Mouse (Mus musculus): Measurements from ENCODE around the gene Mnx1. TPM values are rescaled to one million over a fixed set of nuclear protein-coding genes. Genes with fewer than 3 reads are reported as not detected.
A peak's percentile ranks its signal among the peaks of the same experiment; 100 is the strongest.
"Not testable (repeated sequence)": the region's sequence is repeated elsewhere in the genome, so short reads cannot be mapped to it uniquely, and the experiment has no call there.

Mnx1 gene
- polyA plus RNA-seq, 1 experiment from 2014 or later = 0.09 TPM

- Histone ChIP-seq H3K9me3 (no peaks in the 10 kb centered on the region), H3K4me1 (peaks cover 5% of the 10 kb centered on the region), H3K4me2 (no peak overlapping the region), H3K36me3 (replicated peaks) (0 out of 2 replicates have a peak, but pooled peaks cover 4% of the 10 kb centered on the region), H3K27me3 (peaks cover 32% of the 10 kb centered on the region), H3K27ac (no peak overlapping the region), H3K9ac (no peak overlapping the region), H3K4me3 (replicated peaks) (no peak overlapping the region)
- WGBS = 81% methylated on average over 9 of the region's 9 CpGs
- no peak for ATAC-seq (ENCODE audit: low FRiP score)
Observed at GRCm38 (mm10) chr5:29462943-29463686, 15.2 kb downstream of the Mnx1 start.

GRCm38 (mm10) chr5:29456895-29457656 lies 21.2 kb downstream of the Mnx1 start:
- no peak for ATAC-seq (ENCODE audit: low FRiP score)
- no peaks in the 10 kb centered on the region for H3K4me1 ChIP-seq
- peaks cover 39% of the 10 kb centered on the region for H3K36me3 ChIP-seq (replicated peaks)
- H3K9me3 ChIP-seq = no peaks in the 10 kb centered on the region
- H3K9ac ChIP-seq = no peak overlapping the region
- WGBS = 81% methylated on average over 5 of the region's 5 CpGs
- H3K27ac ChIP-seq = no peak overlapping the region
- no peaks in the 10 kb centered on the region for H3K27me3 ChIP-seq
- H3K4me3 ChIP-seq (replicated peaks) = no peak overlapping the region
- H3K4me2 ChIP-seq = no peak overlapping the region

GRCm38 (mm10) chr5:29452352-29452751 lies 25.9 kb downstream of the Mnx1 start:
- no peak overlapping the region for H3K9ac ChIP-seq
- no peak overlapping the region for H3K27ac ChIP-seq
- peaks cover 71% of the 10 kb centered on the region for H3K36me3 ChIP-seq (replicated peaks)
- no peak overlapping the region for H3K4me2 ChIP-seq
- no peak overlapping the region for H3K4me3 ChIP-seq (replicated peaks)
- no peaks in the 10 kb centered on the region for H3K9me3 ChIP-seq
- WGBS = 79% methylated on average over 4 of the region's 4 CpGs
- ATAC-seq (ENCODE audit: low FRiP score) = no peak
- no peaks in the 10 kb centered on the region for H3K27me3 ChIP-seq
- no peaks in the 10 kb centered on the region for H3K4me1 ChIP-seq

- 94% methylated on average over 2 of the region's 2 CpGs for WGBS
- no peak overlapping the region for H3K9ac ChIP-seq
- no peaks in the 10 kb centered on the region for H3K27me3 ChIP-seq
- no peak overlapping the region for H3K4me2 ChIP-seq
- no peaks in the 10 kb centered on the region for H3K9me3 ChIP-seq
- H3K4me3 ChIP-seq (replicated peaks) = no peak overlapping the region
- peaks cover 89% of the 10 kb centered on the region for H3K36me3 ChIP-seq (replicated peaks)
- no peak overlapping the region for H3K27ac ChIP-seq
- ATAC-seq (ENCODE audit: low FRiP score) = no peak
- no peaks in the 10 kb centered on the region for H3K4me1 ChIP-seq
Observed at GRCm38 (mm10) chr5:29445275-29445674, 33.0 kb downstream of the Mnx1 start.

- ATAC-seq (ENCODE audit: low FRiP score); H3K27me3 ChIP-seq; H3K9me3 ChIP-seq; H3K9ac ChIP-seq; H3K4me3 ChIP-seq (replicated peaks); H3K27ac ChIP-seq; H3K4me2 ChIP-seq: not testable (repeated sequence)
- 91% methylated on average over 6 of the region's 6 CpGs for WGBS
- Histone ChIP-seq H3K4me1 (peaks cover 24% of the 10 kb centered on the region), H3K36me3 (replicated peaks) (peaks cover 58% of the 10 kb centered on the region)
Observed at GRCm38 (mm10) chr5:29436728-29437127, 41.5 kb downstream of the Mnx1 start.

- Histone ChIP-seq H3K9ac (peak overlapping the region; percentile 88), H3K27me3 (peaks cover 18% of the 10 kb centered on the region), H3K4me3 (replicated peaks) (peak overlapping the region; percentile 94), H3K4me2 (peak overlapping the region; percentile 98), H3K4me1 (peaks cover 24% of the 10 kb centered on the region), H3K36me3 (replicated peaks) (peaks cover 45% of the 10 kb centered on the region), H3K9me3 (no peaks in the 10 kb centered on the region), H3K27ac (no peak overlapping the region)
- 58% methylated on average over 8 of the region's 8 CpGs for WGBS
- no peak for ATAC-seq (ENCODE audit: low FRiP score)
Observed at GRCm38 (mm10) chr5:29435491-29435890, 42.8 kb downstream of the Mnx1 start.

GRCm38 (mm10) chr5:29434872-29435358 lies 43.4 kb downstream of the Mnx1 start:
- WGBS = under 1% methylated on average over 48 of the region's 48 CpGs
- H3K36me3 ChIP-seq (replicated peaks) = peaks cover 40% of the 10 kb centered on the region
- H3K4me3 ChIP-seq (replicated peaks) = peak overlapping the region; percentile 94
- peak overlapping the region; percentile 88 for H3K9ac ChIP-seq
- H3K27me3 ChIP-seq = peaks cover 18% of the 10 kb centered on the region
- H3K9me3 ChIP-seq = no peaks in the 10 kb centered on the region
- ATAC-seq (ENCODE audit: low FRiP score) = peak; percentile 65; the same call in 1 of the 2 replicates
- peaks cover 24% of the 10 kb centered on the region for H3K4me1 ChIP-seq
- H3K4me2 ChIP-seq = peak overlapping the region; percentile 98
- peak overlapping the region; percentile 70 for H3K27ac ChIP-seq

- Histone ChIP-seq H3K36me3 (replicated peaks) (peaks cover 34% of the 10 kb centered on the region), H3K4me2 (peak within 1 kb of the TSS; percentile 98), H3K27ac (peak within 1 kb of the TSS; percentile 70), H3K4me3 (replicated peaks) (peak within 1 kb of the TSS; percentile 94), H3K27me3 (peaks cover 18% of the 10 kb centered on the region), H3K9me3 (no peaks in the 10 kb centered on the region), H3K4me1 (peaks cover 24% of the 10 kb centered on the region), H3K9ac (peak within 1 kb of the TSS; percentile 88)
- peak; percentile 97 for ATAC-seq (ENCODE audit: low FRiP score)
- 4% methylated on average over 29 of the region's 29 CpGs for WGBS
Observed at GRCm38 (mm10) chr5:29434228-29434871, 43.9 kb downstream of the Mnx1 start, which contains the start of gene Nom1. Gene Nom1, plus strand, starts transcription at chr5:29434664.

- ATAC-seq (ENCODE audit: low FRiP score); H3K9ac ChIP-seq; H3K4me3 ChIP-seq (replicated peaks); H3K27me3 ChIP-seq; H3K27ac ChIP-seq; H3K36me3 ChIP-seq (replicated peaks); H3K4me1 ChIP-seq; H3K9me3 ChIP-seq; H3K4me2 ChIP-seq: not testable (repeated sequence)
- 69% methylated on average over 3 of the region's 3 CpGs for WGBS
Observed at GRCm38 (mm10) chr5:29423330-29423729, 54.9 kb downstream of the Mnx1 start.

Other genes starting within 250 kb of the Mnx1 start
- gene Lmbr1, start 100.1 kb downstream of the Mnx1 start, polyA plus RNA-seq (2016; fragmentation: Nextera tagmentation; extraction: Ambion mirVana) = 15.5 and 16.6 TPM in 2 replicates
- 27.4 and 28.3 TPM in 2 replicates for gene Nom1, start 43.8 kb downstream of the Mnx1 start, polyA plus RNA-seq (2016; fragmentation: Nextera tagmentation; extraction: Ambion mirVana)
- gene Ube3c, start 90.8 kb upstream of the Mnx1 start, polyA plus RNA-seq (2016; fragmentation: Nextera tagmentation; extraction: Ambion mirVana) = 33.7 and 46.1 TPM in 2 replicates

Measured in forebrain, embryonic 12.5 days (tissue).